Mouse (Mus musculus) ovary, postnatal 14 days (tissue): ENCODE results near the gene Klrb1a.
"Not testable (repeated sequence)": the region's sequence is repeated elsewhere in the genome, so short reads cannot be mapped to it uniquely, and the experiment has no call there.

ENCODE experiments used
- DNase-seq: peaks from one replicate; pipeline ENCODE4 v3.0.0; 2022; ENCODE audit warnings: low spot score

Gene Klrb1a

DNA sequence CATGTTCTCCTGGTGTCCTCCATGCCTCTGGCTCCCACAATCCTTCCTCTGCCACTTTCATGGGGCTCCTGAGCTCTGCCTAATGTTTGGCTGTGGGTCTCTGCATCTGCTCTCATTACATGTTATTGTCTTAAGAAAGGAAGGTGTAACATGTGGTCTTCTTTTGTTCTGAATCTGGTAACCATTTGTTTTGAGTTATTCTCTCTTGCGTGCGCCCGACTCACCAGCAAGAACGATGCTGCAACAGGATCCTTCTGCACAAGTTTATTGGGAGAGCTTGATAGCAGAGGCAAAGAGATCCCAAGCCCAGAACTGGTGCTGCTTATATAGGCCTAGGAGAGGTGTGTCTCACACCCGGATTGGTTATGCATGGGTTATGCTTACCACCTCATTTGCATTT is at the start of gene Klrb1a:
Klrb1a (minus strand) TSS at position 101 of the 400 bp plus-strand sequence.
- not testable (repeated sequence) for DNase-seq

GRCm38 (mm10) chr6:128669936-128670335 is 46.6 kb upstream of the Klrb1a start:
- no peak for DNase-seq

GRCm38 (mm10) chr6:128662206-128662605 is 38.9 kb upstream of the Klrb1a start, which contains the start of gene Clec2h:
TSS of gene Clec2h (plus strand) at chr6:128662385.
- no peak for DNase-seq

- no peak for DNase-seq
Observed at GRCm38 (mm10) chr6:128661249-128661648, 37.9 kb upstream of the Klrb1a start.

GRCm38 (mm10) chr6:128652938-128653337 is 29.6 kb upstream of the Klrb1a start:
- no peak for DNase-seq

GRCm38 (mm10) chr6:128650827-128651226 is 27.5 kb upstream of the Klrb1a start:
- not testable (repeated sequence) for DNase-seq

GRCm38 (mm10) chr6:128650187-128650586 is 26.9 kb upstream of the Klrb1a start:
- no peak for DNase-seq

GRCm38 (mm10) chr6:128649681-128650080 is 26.3 kb upstream of the Klrb1a start:
- DNase-seq = no peak

DNA sequence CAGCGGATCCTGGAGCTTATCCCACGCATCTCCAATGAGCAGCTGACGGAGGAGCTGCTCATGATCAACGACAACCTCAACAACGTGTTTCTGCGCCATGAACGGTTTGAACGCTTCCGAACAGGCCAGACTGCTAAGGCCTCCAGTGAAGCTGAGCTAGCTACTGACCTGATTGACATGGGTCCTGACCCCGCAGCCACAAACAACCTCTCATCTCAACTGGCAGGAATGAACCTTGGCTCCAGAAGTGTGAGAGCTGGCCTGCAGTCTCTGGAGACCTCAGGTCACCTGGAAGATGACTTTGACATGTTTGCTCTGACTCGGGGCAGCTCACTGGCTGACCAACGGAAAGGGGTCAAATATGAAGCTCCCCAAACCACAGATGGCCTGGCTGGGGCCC is 22.4 kb upstream of the Klrb1a start:
- not testable (repeated sequence) for DNase-seq

DNA sequence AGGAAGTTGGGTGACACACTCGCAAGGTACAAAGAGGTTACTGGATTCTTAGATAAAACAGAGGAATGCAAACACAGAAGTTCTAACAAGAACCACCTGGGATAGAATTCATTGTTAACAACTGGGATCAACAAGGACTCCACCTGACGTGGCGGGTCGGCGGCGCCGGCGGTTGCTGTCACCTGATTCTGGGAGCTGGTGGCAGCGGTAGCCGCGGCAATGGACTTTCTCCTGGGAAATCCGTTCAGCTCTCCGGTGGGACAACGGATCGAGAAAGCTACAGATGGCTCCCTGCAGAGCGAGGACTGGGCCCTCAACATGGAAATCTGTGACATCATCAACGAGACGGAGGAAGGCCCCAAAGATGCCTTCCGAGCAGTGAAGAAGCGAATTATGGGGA is 21.4 kb upstream of the Klrb1a start:
- DNase-seq = not testable (repeated sequence)

GRCm38 (mm10) chr6:128643999-128644398 is 20.7 kb upstream of the Klrb1a start:
- no peak for DNase-seq

DNA sequence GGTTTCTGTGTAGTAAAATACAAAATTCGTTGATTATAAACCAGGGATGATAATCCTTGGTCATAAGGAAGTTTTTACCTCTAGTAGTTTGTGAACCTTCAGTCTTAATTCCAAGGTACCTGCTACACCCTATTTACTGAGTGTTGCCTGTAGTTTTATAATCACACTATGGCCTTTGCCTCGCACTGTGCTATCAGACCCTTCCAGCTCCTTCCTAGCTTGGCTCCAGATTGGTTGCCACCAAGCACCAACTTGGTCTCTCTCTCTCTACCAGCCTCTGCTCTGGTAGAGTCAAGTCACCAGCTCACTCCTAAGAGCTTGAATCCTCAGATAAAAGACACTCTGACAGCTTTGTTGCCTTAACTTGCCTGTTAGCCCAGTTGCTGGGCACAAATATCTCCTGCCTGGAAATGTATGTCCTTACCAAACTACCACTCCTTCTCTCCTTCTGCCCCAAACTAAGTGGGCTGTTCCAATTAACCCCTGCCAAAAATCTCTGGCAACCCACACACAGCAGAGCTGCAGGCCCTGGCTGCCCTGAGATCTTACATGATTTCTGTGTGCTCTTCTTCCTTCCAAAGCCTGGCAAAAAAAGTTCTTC is 17.9 kb upstream of the Klrb1a start:
- no peak for DNase-seq

- DNase-seq = no peak
Observed at GRCm38 (mm10) chr6:128640673-128641072, 17.3 kb upstream of the Klrb1a start.

GRCm38 (mm10) chr6:128630912-128631905 is 7.9 kb upstream of the Klrb1a start:
- DNase-seq = not testable (repeated sequence)

DNA sequence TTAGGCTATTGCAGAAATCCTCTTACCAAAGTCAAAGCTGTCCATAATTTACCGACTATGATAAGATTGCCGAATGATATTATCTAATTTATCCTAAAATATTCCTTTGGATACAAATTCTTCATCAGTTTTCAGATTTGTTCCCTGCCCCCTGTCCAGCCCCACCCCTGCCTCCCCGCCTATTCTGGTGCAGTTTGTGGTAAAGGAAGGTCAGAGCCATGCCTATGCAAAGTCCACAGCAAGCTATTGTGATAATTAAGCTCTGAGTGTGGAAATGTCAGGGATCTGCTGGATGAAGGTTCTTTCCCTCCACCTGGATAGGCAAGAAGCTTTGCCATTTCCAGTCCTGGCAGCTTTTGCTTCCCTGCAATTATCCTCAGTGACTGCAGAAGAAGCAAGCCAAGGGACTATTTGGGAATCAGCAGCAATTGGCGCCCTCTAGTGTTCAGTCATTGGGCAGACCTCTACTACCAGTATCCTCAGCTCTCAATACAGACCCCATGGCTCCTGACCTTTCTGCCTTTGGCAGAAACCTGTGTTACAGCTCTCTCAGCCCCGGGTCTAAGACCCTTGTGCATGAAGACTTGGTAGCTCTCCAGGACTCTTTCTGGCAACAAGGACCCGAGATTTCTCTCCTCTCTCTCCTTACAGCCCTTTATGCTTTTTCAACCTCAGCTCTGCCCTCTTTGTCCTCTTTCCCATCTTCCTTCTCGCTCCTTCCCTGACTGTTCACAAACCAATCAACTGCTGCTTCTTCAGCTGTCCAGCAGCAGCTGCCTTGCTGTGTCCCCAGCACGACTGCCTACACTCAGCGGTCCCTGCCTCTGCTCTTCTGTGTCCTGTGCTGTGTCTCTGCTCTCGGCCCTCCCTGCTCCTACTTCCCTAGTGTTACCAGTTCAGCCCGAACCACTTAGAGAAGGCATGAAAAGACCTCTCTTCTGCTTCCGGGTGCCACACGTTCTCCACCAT is 6.7 kb upstream of the Klrb1a start:
- peak; percentile 42 for DNase-seq

- not testable (repeated sequence) for DNase-seq
Observed at GRCm38 (mm10) chr6:128625246-128625645, 1.9 kb upstream of the Klrb1a start.

DNA sequence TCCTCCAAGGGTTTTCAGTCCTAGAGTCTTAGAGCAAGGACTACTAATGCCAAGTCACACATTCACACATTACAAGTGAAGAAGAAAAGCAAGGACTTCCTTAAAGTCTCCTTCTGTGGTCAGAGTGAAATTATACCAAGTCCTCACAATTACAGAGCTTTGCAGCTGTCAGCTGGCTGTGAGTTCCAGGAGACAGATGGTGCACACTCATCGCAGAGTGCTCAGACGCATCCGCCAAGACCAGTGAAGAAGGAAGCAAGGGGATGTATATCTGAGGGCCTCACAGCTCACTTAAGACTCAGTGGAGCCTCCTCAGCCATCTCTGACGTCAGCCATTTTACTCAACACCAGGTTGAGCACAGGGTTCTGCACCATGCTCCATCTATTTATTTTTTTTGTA is 1.1 kb upstream of the Klrb1a start:
- no peak for DNase-seq

DNA sequence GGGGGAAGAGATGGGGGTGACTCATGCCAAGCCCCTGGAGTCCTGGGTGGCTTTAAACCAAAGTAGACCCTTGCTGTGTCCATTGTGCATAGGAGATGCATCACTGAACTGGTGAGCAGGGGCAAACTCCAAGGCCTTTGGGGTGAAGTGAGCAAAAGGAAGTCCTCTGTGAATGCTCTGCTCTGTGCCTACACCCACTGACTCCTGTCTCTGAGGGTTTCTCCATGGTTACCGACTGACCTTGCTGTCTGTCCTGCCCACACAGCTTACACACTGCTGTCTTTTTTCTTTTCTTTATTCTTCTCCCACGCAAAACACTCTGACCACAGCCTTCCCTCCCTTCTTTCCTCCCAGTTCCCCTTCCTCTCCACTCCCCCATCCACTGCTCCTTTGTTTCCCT is 600 bp downstream of the Klrb1a start:
- DNase-seq = no peak

GRCm38 (mm10) chr6:128606350-128606749 is 17.0 kb downstream of the Klrb1a start:
- DNase-seq = no peak

GRCm38 (mm10) chr6:128604512-128604911 is 18.8 kb downstream of the Klrb1a start:
- no peak for DNase-seq

- DNase-seq = no peak
Observed at GRCm38 (mm10) chr6:128602463-128603201, 20.7 kb downstream of the Klrb1a start.
